Comparison of ENCODE assay signal across 8 mouse cellular contexts in genomic region chr11:98587684-98588546, GRCm38 (mm10). TPM values are rescaled to one million over a fixed set of nuclear protein-coding genes. Genes with fewer than 3 reads are reported as not detected.
A peak's percentile ranks its signal among the peaks of the same experiment; 100 is the strongest.
DNase-seq lines count a peak whose midpoint lies in the region; ATAC-seq lines count a peak whose summit lies in the region.

No protein-coding gene starts in this region.

- 0 out of 2 replicates have a peak, but pooled peaks cover 6% of the 10 kb centered on the region for H3K36me3 ChIP-seq in hindbrain, embryonic 15.5 days

- H3K4me1 ChIP-seq in hindbrain, embryonic 15.5 days (replicated peaks): peaks cover 40% of the 10 kb centered on the region

- 7% methylated on average over 20 of the region's 20 CpGs for WGBS in hindbrain, embryonic 15.5 days

- H3K4me3 ChIP-seq in hindbrain, embryonic 15.5 days: peak overlapping the region; percentile 99

- H3K9me3 ChIP-seq in hindbrain, embryonic 15.5 days: no peaks in the 10 kb centered on the region

- H3K27ac ChIP-seq in hindbrain, embryonic 15.5 days (replicated peaks): peak overlapping the region; percentile 90

- peak overlapping the region; percentile 50 for H3K9ac ChIP-seq in hindbrain, embryonic 15.5 days

- H3K27me3 ChIP-seq in hindbrain, embryonic 15.5 days: 0 out of 2 replicates have a peak, but pooled peaks cover 6% of the 10 kb centered on the region

- DNase-seq in T-cell, adult 2 months (ENCODE audit: low spot score): peak; percentile 53
- DNase-seq in cerebellum, postnatal 14 days: peak; percentile 60 to 63
- DNase-seq in gastrocnemius, adult 18-20 months (ENCODE audit: low spot score): peak; percentile 60
- peak; percentile 21 to 31 for DNase-seq in layer of hippocampus, postnatal 25 days (ENCODE audit: extremely low spot score in 1 of 2, low spot score in 1 of 2)
- peak; percentile 79 for DNase-seq in lung, postnatal 14 days
- DNase-seq in retina, embryonic 14.5 days (ENCODE audit: low spot score): peak; percentile 56
- DNase-seq in urinary bladder, adult 2 months (ENCODE audit: low spot score): peak; percentile 60

- peak overlapping the region; percentile 94 for H3K4me2 ChIP-seq in hindbrain, embryonic 15.5 days

- peak; percentile 40; the same call in 1 of the 2 replicates for ATAC-seq in hindbrain, embryonic 15.5 days (ENCODE audit: low FRiP score, low read depth)

RNA-seq across cellular contexts. Expression of gene Ormdl3, which starts 0.7 kb away (rescaled TPM):
- total RNA-seq in gastrocnemius, adult 18-20 months (2021): 10 to 100 TPM; 25.1 to 26.3 TPM
- 103 and 108 TPM in 2 replicates for polyA plus RNA-seq in hindbrain, embryonic 15.5 days (2015; fragmentation: Nextera tagmentation; extraction: Ambion mirVana)
- 10 to 100 TPM; 47.7 to 57.5 TPM for total RNA-seq in layer of hippocampus, postnatal 25 days (2021)
- polyA plus RNA-seq in urinary bladder, adult 2 months (2012; rRNA removed): 57.6 and 63.7 TPM in 2 replicates

RNA-seq across cellular contexts. Expression of gene Lrrc3c, which starts 10.2 kb away (rescaled TPM):
- total RNA-seq in gastrocnemius, adult 18-20 months (2021): not detected
- not detected in 2 replicates for polyA plus RNA-seq in hindbrain, embryonic 15.5 days (2015; fragmentation: Nextera tagmentation; extraction: Ambion mirVana)
- total RNA-seq in layer of hippocampus, postnatal 25 days (2021): not detected
- polyA plus RNA-seq in urinary bladder, adult 2 months (2012; rRNA removed): not detected in 2 replicates

RNA-seq across cellular contexts. Expression of gene Zpbp2, which starts 37.0 kb away (rescaled TPM):
- not detected for total RNA-seq in gastrocnemius, adult 18-20 months (2021)
- polyA plus RNA-seq in hindbrain, embryonic 15.5 days (2015; fragmentation: Nextera tagmentation; extraction: Ambion mirVana): 0.13 and 0.25 TPM in 2 replicates
- total RNA-seq in layer of hippocampus, postnatal 25 days (2021): not detected
- polyA plus RNA-seq in urinary bladder, adult 2 months (2012; rRNA removed): 1.4 and 2.5 TPM in 2 replicates

RNA-seq across cellular contexts. Expression of gene Gm12355, which starts 37.5 kb away (rescaled TPM):
- 1 to 10 TPM; 4.1 to 6.6 TPM for total RNA-seq in gastrocnemius, adult 18-20 months (2021)
- 0.48 and 0.54 TPM in 2 replicates for polyA plus RNA-seq in hindbrain, embryonic 15.5 days (2015; fragmentation: Nextera tagmentation; extraction: Ambion mirVana)
- 10 to 100 TPM; 10.4 to 12.4 TPM for total RNA-seq in layer of hippocampus, postnatal 25 days (2021)
- polyA plus RNA-seq in urinary bladder, adult 2 months (2012; rRNA removed): 0.47 and 0.52 TPM in 2 replicates

RNA-seq across cellular contexts. Expression of gene Gsdma3, which starts 38.2 kb away (rescaled TPM):
- 10 to 100 TPM in 1 of 2 experiments, 1 to 10 TPM in 1; 8.8 to 12.5 TPM for total RNA-seq in gastrocnemius, adult 18-20 months (2021)
- not detected in 2 replicates for polyA plus RNA-seq in hindbrain, embryonic 15.5 days (2015; fragmentation: Nextera tagmentation; extraction: Ambion mirVana)
- total RNA-seq in layer of hippocampus, postnatal 25 days (2021): not detected
- not detected in 2 replicates for polyA plus RNA-seq in urinary bladder, adult 2 months (2012; rRNA removed)

Comparison
In these comparisons a context has a peak if more than half of its experiments do, and no peak if none do; other contexts are left out.
1. Peak in every context shown above with its lines: DNase-seq, ATAC-seq, H3K4me3 ChIP-seq and H3K27ac ChIP-seq.
2. DNase-seq: peak in every context shown above with its lines; median percentile 79 in lung, postnatal 14 days; 62 in cerebellum, postnatal 14 days; 60 in gastrocnemius, adult 18-20 months; 60 in urinary bladder, adult 2 months; 56 in retina, embryonic 14.5 days; 53 in T-cell, adult 2 months; 26 in layer of hippocampus, postnatal 25 days.